ENCODE assay signal across 7 mouse cellular contexts in the genomic region with DNA sequence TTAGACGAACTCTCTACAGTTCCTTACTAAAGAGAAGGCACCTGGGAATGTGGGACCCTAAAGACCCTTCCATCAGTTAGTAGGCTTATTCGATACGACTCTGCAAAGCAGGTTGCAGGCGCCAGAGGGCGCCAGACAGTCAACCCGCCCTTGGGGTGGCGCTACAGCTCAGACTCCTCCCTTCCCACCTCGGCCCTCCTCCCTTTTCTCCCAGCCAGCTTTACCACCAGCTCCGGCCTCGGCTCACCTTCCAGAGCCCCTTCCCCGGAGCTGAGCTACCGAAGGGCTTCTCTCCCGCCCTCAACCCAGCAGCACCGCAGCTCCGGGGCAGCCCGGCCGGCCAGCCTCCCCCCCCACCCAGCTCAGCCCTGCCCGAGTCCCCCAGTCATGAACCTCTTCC. TPM values are rescaled to one million over a fixed set of nuclear protein-coding genes. Genes with fewer than 3 reads are reported as not detected.
DNase-seq lines count a peak whose midpoint lies in the region; ATAC-seq and TF ChIP-seq lines count a peak whose summit lies in the region.

Gene Kdelr1, plus strand, starts transcription at position 149 of the 400 bp plus-strand sequence.

- TF ChIP-seq CTCF in intestine, postnatal 0 days (IDR thresholded peaks at IDR 0.05; ENCODE audit: low read depth): peak; percentile 98
- peak; percentile 99 for TF ChIP-seq CTCF in small intestine, adult 2 months (IDR thresholded peaks at IDR 0.05; ENCODE audit: extremely low read depth, insufficient read length, insufficient replicate concordance, low read depth, low read length)

- peak; percentile 81 for DNase-seq in adrenal gland, adult 8-10 months
- DNase-seq in embryo, embryonic 9.5 days (ENCODE audit: extremely low spot score): peak; percentile 91
- no peak for DNase-seq in gonadal fat pad, adult 2 months (ENCODE audit: low read depth)
- DNase-seq in left cerebral cortex, postnatal 4 days: peak; percentile 94

- H3K4me1 ChIP-seq in intestine, postnatal 0 days (replicated peaks; ENCODE audit: control insufficient read depth, insufficient read depth, low read length): no peaks in the 10 kb centered on the region; the same call in 1 of the 2 replicates
- H3K4me1 ChIP-seq in midbrain, embryonic 12.5 days: peaks cover 46% of the 10 kb centered on the region
- peaks cover 29% of the 10 kb centered on the region for H3K4me1 ChIP-seq in small intestine, adult 2 months (ENCODE audit: control insufficient read depth, insufficient read depth, insufficient read length, low read length)

- peak within 1 kb of the TSS; percentile 97 for H3K9ac ChIP-seq in intestine, postnatal 0 days (ENCODE audit: low read depth, low read length)
- peak within 1 kb of the TSS; percentile 97 for H3K9ac ChIP-seq in midbrain, embryonic 12.5 days (replicated peaks)

- H3K27me3 ChIP-seq in intestine, postnatal 0 days (replicated peaks; ENCODE audit: control insufficient read depth, insufficient read depth, low read length): no peaks in the 10 kb centered on the region; the same call in 1 of the 2 replicates
- peaks cover 46% of the 10 kb centered on the region for H3K27me3 ChIP-seq in midbrain, embryonic 12.5 days
- peaks cover 15% of the 10 kb centered on the region; the same call in 1 of the 2 replicates for H3K27me3 ChIP-seq in small intestine, adult 2 months (ENCODE audit: control insufficient read depth, insufficient read depth, low read length)

- peak; percentile 69 for ATAC-seq in intestine, postnatal 0 days
- ATAC-seq in midbrain, embryonic 12.5 days (ENCODE audit: low FRiP score, low read depth): peak; percentile 64

- H3K4me2 ChIP-seq in intestine, postnatal 0 days (replicated peaks; ENCODE audit: low read depth): peak within 1 kb of the TSS; percentile 79
- peak within 1 kb of the TSS; percentile 82 for H3K4me2 ChIP-seq in midbrain, embryonic 12.5 days (replicated peaks)

- under 1% methylated on average over 18 of the region's 18 CpGs for WGBS in intestine, postnatal 0 days
- 1% methylated on average over 12 of the region's 18 CpGs for WGBS in midbrain, embryonic 12.5 days
- under 1% methylated on average over 18 of the region's 18 CpGs for WGBS in small intestine, adult 2 months

- H3K36me3 ChIP-seq in intestine, postnatal 0 days (ENCODE audit: control insufficient read depth, insufficient read depth): peaks cover 22% of the 10 kb centered on the region
- H3K36me3 ChIP-seq in midbrain, embryonic 12.5 days: peaks cover 34% of the 10 kb centered on the region
- H3K36me3 ChIP-seq in small intestine, adult 2 months (ENCODE audit: control insufficient read depth, insufficient read depth, low read length): peaks cover 30% of the 10 kb centered on the region

- peak; percentile 75; the same call in 1 of the 2 replicates for TF ChIP-seq POLR2A in small intestine, adult 2 months (IDR thresholded peaks at IDR 0.05; ENCODE audit: low read depth, low read length)

- H3K4me3 ChIP-seq in intestine, postnatal 0 days (ENCODE audit: low read depth, low read length): peak within 1 kb of the TSS; percentile 80
- peak within 1 kb of the TSS; percentile 70 for H3K4me3 ChIP-seq in midbrain, embryonic 12.5 days
- H3K4me3 ChIP-seq in small intestine, adult 2 months (ENCODE audit: low read depth, low read length): peak within 1 kb of the TSS; percentile 86

- intact Hi-C loops in left cerebral cortex, postnatal 4 days (cut with DNase I): loop anchor here (5.0 kb wide), 1 partner anchor 135 kb away; no protein-coding TSS in a partner anchor

- H3K27ac ChIP-seq in intestine, postnatal 0 days (ENCODE audit: low read depth, low read length): peak within 1 kb of the TSS; percentile 98
- peak within 1 kb of the TSS; percentile 84 for H3K27ac ChIP-seq in midbrain, embryonic 12.5 days (replicated peaks)
- H3K27ac ChIP-seq in small intestine, adult 2 months (ENCODE audit: insufficient read depth, low read depth, low read length): peak within 1 kb of the TSS; percentile 85

- H3K9me3 ChIP-seq in intestine, postnatal 0 days (ENCODE audit: control insufficient read depth): no peaks in the 10 kb centered on the region
- H3K9me3 ChIP-seq in midbrain, embryonic 12.5 days: no peaks in the 10 kb centered on the region

RNA-seq across cellular contexts. Expression of gene Kdelr1, which starts in this region (rescaled TPM):
- 100 to 1,000 TPM; 127 to 158 (median 151) TPM for total RNA-seq in adrenal gland, adult 8-10 months (2022)
- polyA plus RNA-seq in gonadal fat pad, adult 2 months (2012; rRNA removed): 336 and 353 TPM in 2 replicates
- 99.6 and 107 TPM in 2 replicates for polyA plus RNA-seq in intestine, postnatal 0 days (2015; fragmentation: Nextera tagmentation; extraction: Ambion mirVana)
- total RNA-seq in left cerebral cortex, postnatal 4 days (2021): 100 to 1,000 TPM in 1 of 2 experiments, 10 to 100 TPM in 1; 98.9 to 109 TPM
- polyA plus RNA-seq in midbrain, embryonic 12.5 days (2016; fragmentation: Nextera tagmentation; extraction: Ambion mirVana): 40.6 and 54.6 TPM in 2 replicates
- 178 and 333 TPM in 2 replicates for polyA plus RNA-seq in small intestine, adult 2 months (2012; rRNA removed)
